Mouse (Mus musculus): ENCODE measurements around the gene Fthl17e. TPM values are rescaled to one million over a fixed set of nuclear protein-coding genes. Genes with fewer than 3 reads are reported as not detected.
"Not testable (repeated sequence)": the region's sequence is repeated elsewhere in the genome, so short reads cannot be mapped to it uniquely, and the experiment has no call there.

Gene Fthl17e
- not detected in 2 replicates for polyA plus RNA-seq (2015; fragmentation: Nextera tagmentation; extraction: Ambion mirVana)

GRCm38 (mm10) chrX:9033193-9033592, at the start of gene Fthl17e:
TSS of gene Fthl17e (plus strand) at chrX:9033493.
- not testable (repeated sequence) for ATAC-seq (ENCODE audit: borderline replicate concordance, extremely low read depth, low FRiP score, low TSS enrichment); H3K4me3 ChIP-seq; H3K4me1 ChIP-seq; H3K36me3 ChIP-seq; H3K4me2 ChIP-seq; H3K27me3 ChIP-seq; H3K9ac ChIP-seq; H3K27ac ChIP-seq; H3K9me3 ChIP-seq
- no CpG with 5 or more reads among the region's 10 CpGs for WGBS

- not testable (repeated sequence) for H3K9me3 ChIP-seq; H3K4me1 ChIP-seq; H3K27ac ChIP-seq; H3K36me3 ChIP-seq; H3K27me3 ChIP-seq; ATAC-seq (ENCODE audit: borderline replicate concordance, extremely low read depth, low FRiP score, low TSS enrichment); H3K4me3 ChIP-seq; H3K4me2 ChIP-seq; H3K9ac ChIP-seq
- no CpG with 5 or more reads among the region's 9 CpGs for WGBS
Measured at GRCm38 (mm10) chrX:8986655-8987054, 46.6 kb upstream of the Fthl17e start, which contains the start of gene Fthl17d. TSS of gene Fthl17d (minus strand) at chrX:8986755.

DNA sequence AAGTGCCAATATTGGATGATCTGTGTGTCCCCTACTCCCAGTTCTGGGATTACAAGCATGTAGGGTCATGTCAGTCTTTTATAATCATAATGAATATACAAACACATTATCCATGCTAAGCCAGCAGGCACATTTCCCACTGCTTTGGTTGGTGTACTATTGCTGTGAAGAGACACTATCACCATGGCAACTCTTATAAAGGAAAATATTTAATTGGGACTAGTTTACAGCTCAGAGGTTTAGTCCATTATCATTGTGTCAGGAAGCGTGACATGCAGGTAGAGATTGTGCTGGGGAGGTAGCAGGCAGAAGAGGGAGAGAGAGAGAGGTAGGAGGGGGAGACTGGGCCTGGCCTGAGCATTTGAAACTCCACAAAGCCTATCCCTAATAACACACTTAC, 17.2 kb upstream of the Fthl17e start:
- no peaks in the 10 kb centered on the region for H3K4me1 ChIP-seq
- H3K27ac ChIP-seq = no peak overlapping the region
- no peak for ATAC-seq (ENCODE audit: borderline replicate concordance, extremely low read depth, low FRiP score, low TSS enrichment)
- H3K4me3 ChIP-seq = no peak overlapping the region
- H3K9ac ChIP-seq = no peak overlapping the region
- WGBS = 69% methylated on average over 1 of the region's 1 CpGs
- no peak overlapping the region for H3K4me2 ChIP-seq
- H3K36me3 ChIP-seq = no peaks in the 10 kb centered on the region
- H3K27me3 ChIP-seq = no peaks in the 10 kb centered on the region
- H3K9me3 ChIP-seq = no peaks in the 10 kb centered on the region

DNA sequence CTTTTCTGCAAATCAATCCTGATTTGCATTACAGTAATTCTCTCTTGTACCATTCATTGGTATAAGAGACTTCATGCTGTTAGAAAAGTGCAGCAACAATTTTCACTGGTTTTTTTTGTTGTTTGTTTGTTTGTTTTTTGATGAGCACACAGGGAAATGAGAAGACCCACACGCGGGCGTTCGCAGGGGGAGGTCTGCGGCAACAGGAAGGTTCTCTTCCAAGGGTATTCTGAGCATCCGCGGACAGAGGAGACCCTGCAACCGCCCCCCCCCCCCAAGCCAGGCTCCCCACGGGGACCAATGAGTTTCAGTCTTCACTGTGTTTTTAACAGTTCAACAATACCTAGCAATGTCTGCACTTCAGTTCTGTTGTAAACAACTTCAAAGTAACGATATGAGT, 13.8 kb upstream of the Fthl17e start:
- Histone ChIP-seq H3K4me2 (no peak overlapping the region), H3K4me1 (no peaks in the 10 kb centered on the region), H3K27me3 (no peaks in the 10 kb centered on the region), H3K36me3 (no peaks in the 10 kb centered on the region), H3K4me3 (no peak overlapping the region), H3K27ac (no peak overlapping the region), H3K9me3 (no peaks in the 10 kb centered on the region), H3K9ac (no peak overlapping the region)
- no peak for ATAC-seq (ENCODE audit: borderline replicate concordance, extremely low read depth, low FRiP score, low TSS enrichment)
- 60% methylated on average over 10 of the region's 10 CpGs for WGBS

- not testable (repeated sequence) for H3K4me3 ChIP-seq; H3K36me3 ChIP-seq; H3K4me2 ChIP-seq; H3K27ac ChIP-seq; ATAC-seq (ENCODE audit: borderline replicate concordance, extremely low read depth, low FRiP score, low TSS enrichment); H3K27me3 ChIP-seq; H3K9ac ChIP-seq; H3K4me1 ChIP-seq; H3K9me3 ChIP-seq
- WGBS = 38% methylated on average over 3 of the region's 4 CpGs
Measured at GRCm38 (mm10) chrX:9041611-9042010, 8.3 kb downstream of the Fthl17e start.

DNA sequence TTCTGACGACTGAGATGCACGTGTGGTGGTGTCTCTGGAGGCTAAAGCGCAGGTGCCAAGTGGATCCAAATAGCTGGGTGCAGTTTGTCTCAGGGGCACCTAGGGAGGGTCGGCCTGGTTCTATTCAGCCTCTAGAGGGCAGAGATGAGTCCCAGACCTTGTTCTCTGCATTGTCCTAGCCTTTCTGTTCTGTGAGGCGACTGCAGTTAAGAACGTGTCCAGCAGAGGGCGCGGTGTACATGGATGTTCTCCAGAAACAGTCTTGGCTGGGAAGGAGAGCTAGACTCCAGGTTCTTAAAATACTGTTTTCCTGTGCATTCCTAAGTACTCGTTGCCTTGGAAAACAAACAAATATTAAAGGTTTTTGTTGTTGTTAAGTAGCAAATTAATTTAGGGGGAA, 27.7 kb downstream of the Fthl17e start:
- H3K36me3 ChIP-seq, H3K27ac ChIP-seq: not testable (repeated sequence)
- 19% methylated on average over 7 of the region's 9 CpGs for WGBS

DNA sequence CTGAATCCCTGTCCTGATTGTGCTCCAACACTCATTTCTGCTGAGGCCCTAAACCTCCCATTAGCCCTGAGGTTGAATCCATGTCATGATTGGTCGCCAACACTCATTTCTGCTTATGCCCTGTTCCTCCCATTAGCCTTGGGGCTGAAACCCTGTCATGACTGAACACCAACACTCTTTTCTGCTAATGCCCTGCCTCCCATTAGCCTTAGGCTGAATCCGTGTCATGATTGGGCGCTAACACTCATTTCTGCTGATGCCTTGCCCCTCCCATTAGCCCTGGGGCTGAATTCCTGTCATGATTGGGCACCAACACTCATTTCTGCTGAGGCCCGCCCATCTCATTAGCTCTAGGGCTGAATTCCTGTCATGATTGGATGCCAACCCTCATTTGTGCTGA, 28.8 kb downstream of the Fthl17e start:
- Histone ChIP-seq H3K4me2 (no peak overlapping the region), H3K27ac (no peak overlapping the region), H3K27me3 (no peaks in the 10 kb centered on the region), H3K9ac (no peak overlapping the region), H3K36me3 (no peaks in the 10 kb centered on the region), H3K9me3 (no peaks in the 10 kb centered on the region), H3K4me1 (no peaks in the 10 kb centered on the region), H3K4me3 (no peak overlapping the region)
- WGBS = 80% methylated on average over 4 of the region's 4 CpGs
- ATAC-seq (ENCODE audit: borderline replicate concordance, extremely low read depth, low FRiP score, low TSS enrichment) = no peak

More for the DNA sequence above, 27.7 kb downstream of the Fthl17e start:
- not testable (repeated sequence) for H3K27me3 ChIP-seq; H3K9ac ChIP-seq; ATAC-seq (ENCODE audit: borderline replicate concordance, extremely low read depth, low FRiP score, low TSS enrichment); H3K4me3 ChIP-seq; H3K4me2 ChIP-seq; H3K4me1 ChIP-seq; H3K9me3 ChIP-seq

- H3K9me3 ChIP-seq; H3K4me1 ChIP-seq; H3K4me3 ChIP-seq; H3K27ac ChIP-seq; H3K36me3 ChIP-seq; H3K27me3 ChIP-seq; H3K9ac ChIP-seq; ATAC-seq (ENCODE audit: borderline replicate concordance, extremely low read depth, low FRiP score, low TSS enrichment); H3K4me2 ChIP-seq: not testable (repeated sequence)
- WGBS = 87% methylated on average over 11 of the region's 11 CpGs
Measured at GRCm38 (mm10) chrX:9062715-9063114, 29.4 kb downstream of the Fthl17e start, which contains the start of gene Fthl17f. TSS of gene Fthl17f (plus strand) at chrX:9063015.

DNA sequence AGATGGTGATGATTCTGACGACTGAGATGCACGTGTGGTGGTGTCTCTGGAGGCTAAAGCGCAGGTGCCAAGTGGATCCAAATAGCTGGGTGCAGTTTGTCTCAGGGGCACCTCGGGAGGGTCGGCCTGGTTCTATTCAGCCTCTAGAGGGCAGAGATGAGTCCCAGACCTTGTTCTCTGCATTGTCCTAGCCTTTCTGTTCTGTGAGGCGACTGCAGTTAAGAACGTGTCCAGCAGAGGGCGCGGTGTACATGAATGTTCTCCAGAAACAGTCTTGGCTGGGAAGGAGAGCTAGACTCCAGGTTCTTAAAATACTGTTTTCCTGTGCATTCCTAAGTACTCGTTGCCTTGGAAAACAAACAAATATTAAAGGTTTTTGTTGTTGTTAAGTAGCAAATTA, 44.4 kb downstream of the Fthl17e start:
- not testable (repeated sequence) for H3K4me2 ChIP-seq; H3K9me3 ChIP-seq; H3K9ac ChIP-seq; H3K4me1 ChIP-seq; ATAC-seq (ENCODE audit: borderline replicate concordance, extremely low read depth, low FRiP score, low TSS enrichment); H3K36me3 ChIP-seq; H3K4me3 ChIP-seq; H3K27me3 ChIP-seq; H3K27ac ChIP-seq
- 16% methylated on average over 8 of the region's 10 CpGs for WGBS

Other genes starting within 250 kb of the Fthl17e start
- gene Ssxb5, start 229.8 kb upstream of the Fthl17e start, polyA plus RNA-seq (2015; fragmentation: Nextera tagmentation; extraction: Ambion mirVana) = not detected in 2 replicates
- not detected in 2 replicates for gene Gm6592, start 189.5 kb upstream of the Fthl17e start, polyA plus RNA-seq (2015; fragmentation: Nextera tagmentation; extraction: Ambion mirVana)
- gene Gm5751, start 159.2 kb upstream of the Fthl17e start, polyA plus RNA-seq (2015; fragmentation: Nextera tagmentation; extraction: Ambion mirVana) = not detected in 2 replicates
- 5.1 and 5.3 TPM in 2 replicates for gene B630019K06Rik, start 141.1 kb upstream of the Fthl17e start, polyA plus RNA-seq (2015; fragmentation: Nextera tagmentation; extraction: Ambion mirVana)
- not detected in 2 replicates for gene Fthl17b, start 70.5 kb upstream of the Fthl17e start, polyA plus RNA-seq (2015; fragmentation: Nextera tagmentation; extraction: Ambion mirVana)
- not detected in 2 replicates for gene Fthl17c, start 56.9 kb upstream of the Fthl17e start, polyA plus RNA-seq (2015; fragmentation: Nextera tagmentation; extraction: Ambion mirVana)
- not detected in 2 replicates for gene Fthl17d, start 46.7 kb upstream of the Fthl17e start, polyA plus RNA-seq (2015; fragmentation: Nextera tagmentation; extraction: Ambion mirVana)
- gene Fthl17f, start 29.5 kb downstream of the Fthl17e start, polyA plus RNA-seq (2015; fragmentation: Nextera tagmentation; extraction: Ambion mirVana) = not detected in 2 replicates
- gene 4930402K13Rik, start 71.1 kb downstream of the Fthl17e start, polyA plus RNA-seq (2015; fragmentation: Nextera tagmentation; extraction: Ambion mirVana) = not detected in 2 replicates
- 1.1 and 1.2 TPM in 2 replicates for gene Lancl3, start 166.4 kb downstream of the Fthl17e start, polyA plus RNA-seq (2015; fragmentation: Nextera tagmentation; extraction: Ambion mirVana)
- not detected in 2 replicates for gene Gm14862, start 223.4 kb downstream of the Fthl17e start, polyA plus RNA-seq (2015; fragmentation: Nextera tagmentation; extraction: Ambion mirVana)
- 2.3 and 2.4 TPM in 2 replicates for gene Xk, start 239.3 kb downstream of the Fthl17e start, polyA plus RNA-seq (2015; fragmentation: Nextera tagmentation; extraction: Ambion mirVana)

All from lung, embryonic 15.5 days (tissue).